Mouse (Mus musculus): ENCODE data around the gene Osbpl10.

GRCm38 (mm10) chr9:115249145-115249544 is 270.8 kb downstream of the Osbpl10 start:
- TF ChIP-seq POLR2A (IDR thresholded peaks at IDR 0.05; ENCODE audit: borderline replicate concordance, control insufficient read depth, low read depth, low read length): no peak
- TF ChIP-seq CTCF (IDR thresholded peaks at IDR 0.05; ENCODE audit: control insufficient read depth, insufficient read depth, low read length): no peak

Data from bone marrow, adult 2 months (tissue).